Mouse (Mus musculus) mouse trophoblast stem cell (cell line): ENCODE results near the gene Immp2l.

Experiments used
- in situ Hi-C, 2 experiments: fragments of 300-500 bp; cut with MseI, MboI; formaldehyde crosslinking; loops; 2 replicates in 1 of 2; 3 replicates in 1 of 2; pipeline ENCODE4 v1.15.1; 2025

The Immp2l gene

GRCm38 (mm10) chr12:41314811-41315461 is 291.0 kb downstream of the Immp2l start:
- in situ Hi-C loops, result no loop called here

- in situ Hi-C loops, result no loop called here
Measured at GRCm38 (mm10) chr12:41315871-41316270, 292.0 kb downstream of the Immp2l start.

- in situ Hi-C loops, result no loop called here
Measured at GRCm38 (mm10) chr12:41316426-41316825, 292.5 kb downstream of the Immp2l start.

GRCm38 (mm10) chr12:41317431-41317830 is 293.5 kb downstream of the Immp2l start:
- in situ Hi-C loops, result no loop called here

- in situ Hi-C loops, result no loop called here
Measured at GRCm38 (mm10) chr12:41322018-41322417, 298.1 kb downstream of the Immp2l start.

- in situ Hi-C loops, result no loop called here
Measured at GRCm38 (mm10) chr12:41324418-41324817, 300.5 kb downstream of the Immp2l start.

- in situ Hi-C loops, result no loop called here
Measured at GRCm38 (mm10) chr12:41325756-41326155, 301.9 kb downstream of the Immp2l start.

GRCm38 (mm10) chr12:41330988-41331671 is 307.2 kb downstream of the Immp2l start:
- in situ Hi-C loops, result no loop called here

GRCm38 (mm10) chr12:41345621-41346020 is 321.7 kb downstream of the Immp2l start:
- in situ Hi-C loops, result no loop called here

- in situ Hi-C loops, result no loop called here
Measured at GRCm38 (mm10) chr12:41347494-41347893, 323.6 kb downstream of the Immp2l start.

GRCm38 (mm10) chr12:41349386-41349785 is 325.5 kb downstream of the Immp2l start:
- in situ Hi-C loops, result no loop called here

- in situ Hi-C loops, result loop anchor here in 1 of 2 experiments (10.0 kb wide), 1 partner anchor 505 kb away; no protein-coding TSS in a partner anchor
Measured at GRCm38 (mm10) chr12:41349814-41350213, 325.9 kb downstream of the Immp2l start.

- in situ Hi-C loops, result loop anchor here in 1 of 2 experiments (10.0 kb wide), 1 partner anchor 506 kb away; no protein-coding TSS in a partner anchor
Measured at GRCm38 (mm10) chr12:41351275-41351674, 327.4 kb downstream of the Immp2l start.

- in situ Hi-C loops, result loop anchor here in 1 of 2 experiments (10.0 kb wide), 1 partner anchor 510 kb away; no protein-coding TSS in a partner anchor
Measured at GRCm38 (mm10) chr12:41354857-41355256, 331.0 kb downstream of the Immp2l start.

- in situ Hi-C loops, result loop anchor here in 1 of 2 experiments (10.0 kb wide), 1 partner anchor 511 kb away; no protein-coding TSS in a partner anchor
Measured at GRCm38 (mm10) chr12:41356040-41356439, 332.1 kb downstream of the Immp2l start.

- in situ Hi-C loops, result no loop called here
Measured at GRCm38 (mm10) chr12:41386685-41387084, 362.8 kb downstream of the Immp2l start.

GRCm38 (mm10) chr12:41394231-41394630 is 370.3 kb downstream of the Immp2l start:
- in situ Hi-C loops, result no loop called here

- in situ Hi-C loops, result no loop called here
Measured at GRCm38 (mm10) chr12:41401136-41401535, 377.2 kb downstream of the Immp2l start.

- in situ Hi-C loops, result no loop called here
Measured at GRCm38 (mm10) chr12:41401923-41402322, 378.0 kb downstream of the Immp2l start.

GRCm38 (mm10) chr12:41409431-41409830 is 385.5 kb downstream of the Immp2l start:
- in situ Hi-C loops, result no loop called here

- in situ Hi-C loops, result no loop called here
Measured at GRCm38 (mm10) chr12:41416635-41417034, 392.7 kb downstream of the Immp2l start.

- in situ Hi-C loops, result no loop called here
Measured at GRCm38 (mm10) chr12:41417099-41417498, 393.2 kb downstream of the Immp2l start.

- in situ Hi-C loops, result no loop called here
Measured at GRCm38 (mm10) chr12:41417961-41418360, 394.1 kb downstream of the Immp2l start.
